Mouse (Mus musculus): Measurements from ENCODE around the gene Cdc42.

Gene Cdc42

DNA sequence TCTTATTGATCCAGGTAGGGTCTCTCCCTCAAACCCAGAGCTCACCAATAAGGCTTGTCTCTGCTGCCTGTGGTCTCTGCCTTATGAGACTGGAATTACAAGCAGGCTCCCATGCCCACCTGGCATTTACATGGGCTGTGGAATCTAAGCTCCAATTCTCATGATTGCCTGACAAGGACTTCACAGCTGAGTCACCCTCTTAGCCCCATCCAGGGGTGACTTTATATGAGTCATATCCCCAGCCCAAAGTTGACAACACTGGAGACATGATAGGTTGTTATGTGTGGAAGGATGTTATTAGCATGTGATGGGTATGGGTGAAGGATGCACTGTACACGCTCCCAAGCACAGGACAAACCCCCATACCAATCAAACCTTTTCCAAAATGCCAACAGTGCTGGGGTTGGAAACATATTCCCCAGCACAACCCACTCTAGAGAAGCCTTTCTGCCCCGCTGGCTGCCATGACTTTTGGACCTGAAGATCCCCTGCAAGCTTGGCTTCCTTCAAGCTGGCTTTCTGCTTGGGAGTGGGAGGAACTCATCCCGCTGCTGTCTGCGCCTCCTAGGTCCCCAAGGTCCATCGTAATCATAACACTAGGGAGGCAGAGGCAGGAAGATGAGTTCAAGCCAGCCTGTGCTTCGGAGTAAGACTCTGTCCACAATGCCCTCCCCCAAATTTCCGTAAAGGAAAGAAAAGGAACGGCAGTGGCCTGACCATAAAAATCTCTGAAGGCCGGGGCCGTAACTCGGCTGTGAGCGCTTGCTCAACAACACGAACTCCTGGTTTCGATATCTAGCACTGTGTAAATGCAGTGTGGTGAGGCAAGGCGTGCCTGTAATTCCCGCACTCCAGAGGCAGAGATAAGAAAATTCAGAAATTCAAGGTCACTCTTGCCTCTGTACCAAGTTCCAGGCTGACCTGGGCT, 14.3 kb upstream of the Cdc42 start:
- DNase-seq, result no peak

DNA sequence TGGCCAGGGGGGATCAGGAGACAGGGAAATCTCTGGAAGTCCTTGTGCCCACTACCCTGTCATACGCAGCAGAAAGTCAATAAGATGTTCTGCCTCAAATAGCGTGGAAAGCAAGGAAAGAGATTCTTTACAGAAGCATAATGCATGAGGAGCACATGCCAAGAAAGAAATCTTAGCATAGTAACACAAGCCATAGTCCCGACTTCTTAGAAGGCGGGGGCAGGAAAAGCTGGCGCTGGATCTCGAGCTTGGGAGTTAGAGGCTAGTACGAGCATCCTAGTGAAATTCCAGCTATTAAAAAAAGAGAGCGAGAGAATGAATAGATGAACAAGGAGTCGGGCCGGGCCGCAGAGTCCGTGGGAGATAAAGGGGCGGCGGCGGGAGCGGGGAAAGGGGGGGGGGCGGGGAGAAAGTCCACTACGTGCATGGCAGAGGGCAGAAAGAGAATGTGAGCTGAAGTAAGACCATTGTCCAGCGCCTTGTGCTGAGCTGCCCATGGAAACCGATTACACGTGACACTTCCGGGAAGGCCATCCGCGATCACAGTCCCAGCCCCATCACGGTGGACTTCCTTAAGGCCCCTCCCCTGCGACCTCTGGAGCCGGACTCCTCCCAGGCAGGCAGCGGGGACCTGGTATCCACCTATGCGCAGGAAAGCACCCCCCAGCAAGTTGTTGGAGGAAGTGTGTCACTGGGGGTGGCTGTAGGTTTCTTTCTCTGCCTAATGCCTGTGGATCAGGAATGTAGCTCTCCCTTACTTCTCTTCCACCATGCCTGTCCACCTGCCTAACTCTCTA, 12.6 kb upstream of the Cdc42 start:
- peak in 1 of 2 experiments; percentile 40 for DNase-seq

DNA sequence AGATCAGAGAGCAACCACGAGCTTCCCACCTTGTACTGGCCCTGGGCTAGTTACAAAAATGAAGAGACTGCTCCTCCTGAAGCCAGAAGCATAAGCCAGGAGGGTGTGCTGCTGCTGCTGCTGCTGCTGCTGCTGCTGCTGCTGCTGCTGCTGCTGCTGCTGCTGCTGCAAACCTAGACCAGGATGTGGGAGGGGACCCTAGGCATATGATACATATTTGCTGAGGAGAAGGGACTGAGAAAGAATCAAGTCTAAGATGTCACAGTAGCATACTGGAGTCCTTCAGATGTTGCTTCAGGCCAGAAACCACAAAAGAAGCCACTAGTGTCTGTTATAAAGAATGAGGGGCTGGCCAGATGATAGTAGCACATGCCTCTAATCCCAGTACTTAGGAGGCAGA, 10.7 kb upstream of the Cdc42 start:
- DNase-seq, result no peak

DNA sequence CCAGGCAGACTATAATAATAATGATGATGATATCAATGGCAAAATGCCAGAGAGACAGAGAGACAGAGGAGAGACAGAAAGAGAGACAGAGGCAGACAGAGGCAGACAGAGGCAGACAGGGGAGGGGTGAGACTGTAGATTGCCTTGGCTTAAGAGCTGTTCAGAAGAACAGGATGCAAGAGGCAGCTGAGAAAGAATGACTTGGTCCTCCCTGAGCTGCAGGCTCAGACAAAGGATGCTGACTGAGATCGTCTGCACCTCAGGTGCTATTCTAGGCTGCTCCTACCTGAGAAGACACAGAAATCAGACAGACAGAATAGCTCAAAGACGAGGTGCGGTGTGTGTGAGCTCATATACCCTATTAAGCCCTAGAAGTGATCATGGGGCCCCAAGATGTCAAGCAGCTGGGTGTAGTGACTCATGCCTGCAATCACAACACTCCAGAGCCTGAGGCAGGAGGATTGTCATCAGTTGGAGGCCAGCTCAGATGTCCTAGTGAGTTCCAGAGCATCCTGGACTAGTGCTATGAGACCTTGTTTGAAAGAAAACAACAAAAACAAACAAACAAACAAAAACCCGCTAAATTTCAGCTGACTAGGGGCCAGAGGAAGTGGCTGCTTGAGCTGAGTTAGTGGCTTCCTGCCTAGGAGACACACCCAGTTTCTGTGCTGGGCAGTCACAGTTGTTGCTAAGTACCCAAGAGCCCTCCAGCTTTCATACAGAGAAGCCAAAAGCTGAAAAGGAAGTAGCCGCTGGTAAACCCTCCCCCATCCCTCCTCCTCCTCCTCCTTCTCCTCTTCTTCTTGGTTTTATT, 10.0 kb upstream of the Cdc42 start:
- no peak for DNase-seq

DNA sequence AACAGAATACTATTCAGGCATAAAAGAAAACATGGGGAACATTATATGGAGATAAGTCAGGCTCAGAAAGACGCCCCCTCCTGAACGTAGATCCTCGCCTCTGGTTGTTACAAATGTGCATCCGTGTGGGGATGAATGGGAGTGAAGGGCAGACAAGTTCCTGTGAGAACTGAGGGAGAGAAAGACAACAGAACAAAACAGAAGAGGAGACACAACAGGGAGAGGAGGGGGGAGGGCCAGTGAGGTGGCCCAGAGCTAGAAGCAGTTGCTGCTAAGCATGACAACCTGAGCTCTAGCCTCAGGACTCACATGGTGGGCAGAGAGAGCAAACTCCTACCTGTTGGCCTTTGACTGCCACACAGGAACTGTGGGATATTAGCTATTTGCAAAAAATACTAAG, 8.6 kb upstream of the Cdc42 start:
- no peak for DNase-seq

DNA sequence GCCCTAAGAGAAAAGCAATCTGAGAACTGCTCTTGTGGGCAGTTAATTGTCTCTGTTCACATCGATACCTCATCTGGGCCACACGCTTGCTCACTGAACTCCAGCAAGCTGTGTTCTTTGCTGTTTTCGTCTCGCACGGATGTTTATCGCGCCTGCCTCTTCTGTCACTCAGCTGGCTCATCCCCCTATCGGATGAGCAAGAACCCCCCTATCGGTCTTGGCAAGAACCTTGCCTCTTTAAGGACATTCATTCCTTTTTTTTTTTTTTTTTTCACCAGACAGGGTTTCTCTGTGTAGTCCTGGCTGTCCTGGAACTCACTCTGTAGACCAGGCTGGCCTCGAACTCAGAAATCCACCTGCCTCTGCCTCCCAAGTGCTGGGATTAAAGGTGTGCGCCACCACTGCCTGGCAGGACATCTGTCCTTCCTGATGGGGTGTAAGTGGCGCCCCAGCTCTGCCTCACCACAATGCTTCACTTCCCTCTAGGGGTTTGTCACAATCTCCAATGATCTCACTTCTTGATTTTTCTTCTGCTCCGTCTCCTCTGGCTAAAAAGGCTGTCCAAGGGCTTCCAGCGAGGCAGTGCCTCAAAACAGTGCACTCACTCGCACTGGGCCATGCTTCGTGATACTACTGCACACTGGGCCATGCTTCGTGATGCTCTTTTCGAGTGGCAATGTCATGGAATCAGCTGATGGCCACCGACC, 8.0 kb upstream of the Cdc42 start:
- DNase-seq, result no peak

DNA sequence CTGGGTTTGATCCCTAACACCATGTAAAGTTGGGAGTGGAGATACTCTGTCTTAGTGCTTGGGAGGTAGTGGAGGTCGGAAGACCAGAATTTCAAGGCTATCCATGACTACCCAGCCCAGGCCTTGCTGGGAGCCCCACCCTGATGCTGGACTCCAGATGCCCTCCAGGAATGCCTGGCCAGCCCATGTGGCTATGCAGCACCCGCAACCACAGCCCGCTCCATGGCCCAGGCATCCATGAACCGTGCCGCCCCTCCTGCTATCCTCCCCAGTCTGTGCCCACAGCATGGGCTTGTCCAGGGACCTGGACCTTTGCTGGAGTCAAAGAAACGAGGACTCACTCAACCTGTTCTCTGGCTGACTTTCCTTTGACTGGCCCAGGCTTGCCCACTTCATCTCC, 7.3 kb upstream of the Cdc42 start:
- no peak for DNase-seq

DNA sequence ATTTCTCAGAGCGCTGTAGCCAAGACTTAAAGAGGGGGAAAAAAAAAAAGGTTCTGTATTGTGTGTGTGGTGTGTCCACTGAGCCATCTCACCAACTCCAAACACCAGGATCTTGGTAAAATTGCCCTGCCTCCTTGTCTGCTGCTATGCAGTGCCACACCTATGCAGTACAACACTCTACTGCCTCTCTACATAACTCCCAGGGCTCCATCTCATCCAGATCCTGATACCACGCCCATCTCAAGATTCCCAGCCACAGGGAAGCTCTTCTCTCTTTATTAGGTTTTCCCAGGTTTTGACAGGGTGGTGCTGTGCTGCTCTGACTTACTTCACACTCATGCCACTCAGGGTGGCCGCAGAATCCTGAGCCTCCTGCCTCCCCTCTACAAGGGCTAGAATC, 3.5 kb upstream of the Cdc42 start:
- DNase-seq, result no peak

DNA sequence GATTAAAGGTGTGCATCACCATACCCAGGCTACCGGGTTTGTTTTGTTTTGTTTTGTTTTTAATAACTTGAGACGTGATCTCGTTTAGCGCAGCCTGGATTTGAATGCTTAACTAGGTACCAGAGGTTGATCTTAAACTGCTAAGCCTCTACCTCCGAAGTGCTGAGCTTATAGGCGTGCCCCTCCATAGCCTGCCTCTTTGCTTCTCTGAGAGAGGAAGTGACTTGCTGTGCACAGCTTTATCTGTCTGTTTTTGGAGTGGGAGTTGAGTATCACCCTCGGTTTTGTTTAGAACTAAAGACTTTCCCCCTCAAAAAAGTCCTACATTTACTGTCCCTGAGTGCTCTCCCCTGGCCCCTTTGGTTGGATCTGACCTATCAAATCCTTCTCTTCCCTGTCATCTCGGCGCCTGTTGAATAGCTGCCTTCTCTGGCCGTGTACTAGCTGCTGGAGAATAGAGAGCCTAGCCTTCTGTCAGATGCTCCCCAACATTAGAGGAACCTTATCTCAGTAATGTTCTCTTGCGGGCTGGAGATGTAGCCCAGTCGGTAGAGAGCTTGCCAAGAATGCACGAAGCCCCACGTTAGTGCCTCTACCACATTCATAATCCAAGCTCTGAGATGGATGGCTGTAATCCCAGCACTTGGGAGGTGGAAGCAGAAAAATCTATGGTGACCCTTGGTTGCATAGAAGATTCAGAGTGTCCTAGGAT, 927 bp upstream of the Cdc42 start:
- DNase-seq, result no peak

DNA sequence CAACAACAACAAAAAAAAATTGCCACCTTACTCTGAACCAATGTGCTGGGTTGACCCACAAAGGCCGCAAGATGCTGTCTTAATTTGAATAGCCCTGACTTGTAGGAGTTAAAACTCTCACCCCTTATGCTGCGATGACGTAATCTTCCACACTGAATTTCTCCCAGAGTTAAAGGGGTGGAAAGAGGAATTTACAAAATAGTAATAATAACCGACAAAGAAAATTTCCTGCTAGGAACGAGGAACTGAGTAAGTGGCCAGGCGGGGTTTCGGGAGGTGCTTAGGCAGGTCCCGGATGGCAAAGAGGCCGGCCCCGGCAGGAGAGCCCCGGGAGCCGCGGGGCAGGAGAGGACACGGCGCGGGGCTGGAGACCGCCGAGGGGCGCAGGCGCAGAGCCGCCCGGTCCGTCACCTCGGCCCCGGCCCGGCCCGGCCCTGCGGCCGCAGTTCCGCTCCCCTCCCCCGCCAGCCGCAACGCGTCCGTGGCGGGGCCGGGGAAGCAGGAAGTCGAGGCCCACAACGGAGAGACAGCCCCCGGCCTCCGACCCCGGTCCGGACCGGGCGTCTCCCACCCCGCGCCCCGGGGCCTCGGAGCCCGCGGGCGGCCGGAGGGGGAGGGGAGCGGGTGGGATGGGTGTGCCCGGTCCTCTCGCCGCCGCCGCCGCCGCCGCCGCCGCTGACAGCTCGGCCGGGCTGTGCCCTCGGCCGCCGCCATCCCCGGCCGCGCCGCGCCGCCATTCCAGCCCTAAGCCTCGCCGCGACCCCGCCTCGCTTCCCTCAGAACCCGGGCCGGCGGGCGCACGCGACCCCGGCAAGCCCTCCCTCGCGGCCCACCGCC, 628 bp downstream of the Cdc42 start:
- peak; percentile 78 to 83 for DNase-seq

DNA sequence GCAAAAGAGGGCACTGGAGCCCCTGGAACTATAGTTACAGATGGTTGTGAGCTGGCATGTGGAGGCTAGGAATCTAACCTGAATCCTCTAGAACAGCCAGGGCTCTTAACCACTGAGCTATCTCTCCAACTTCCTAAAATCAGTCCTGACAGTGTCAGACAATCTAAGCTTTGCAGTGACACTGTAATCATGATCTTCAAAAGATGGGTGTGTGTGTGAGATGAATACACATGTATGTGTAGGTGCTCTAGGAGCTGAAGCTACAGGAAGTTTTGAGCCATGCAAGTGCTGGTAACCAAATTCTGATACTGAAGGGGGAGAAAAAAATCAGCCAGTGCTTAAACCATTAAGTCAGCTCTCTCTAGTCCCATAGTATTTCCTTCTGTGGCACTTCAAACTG, 6.9 kb downstream of the Cdc42 start:
- DNase-seq, result no peak

DNA sequence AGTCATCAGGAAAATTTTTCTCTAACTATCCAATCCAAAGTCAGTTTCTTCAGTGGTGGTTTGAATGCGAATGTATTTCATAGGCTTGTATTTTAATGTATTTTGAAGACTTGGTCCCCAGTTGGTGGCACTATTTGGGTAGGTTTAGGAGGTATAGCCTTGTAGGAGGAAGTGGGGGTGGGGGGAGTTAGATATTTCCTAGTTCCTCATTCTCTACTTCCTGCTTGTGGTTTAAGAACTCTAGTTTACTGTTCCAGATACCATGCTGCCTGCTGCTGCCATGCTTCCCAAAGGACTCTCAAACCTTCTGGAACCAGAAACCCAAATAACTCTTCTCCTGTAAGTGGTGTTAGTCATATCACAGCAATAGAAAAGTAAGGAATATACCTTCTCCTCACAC, 11.7 kb downstream of the Cdc42 start:
- no peak for DNase-seq

DNA sequence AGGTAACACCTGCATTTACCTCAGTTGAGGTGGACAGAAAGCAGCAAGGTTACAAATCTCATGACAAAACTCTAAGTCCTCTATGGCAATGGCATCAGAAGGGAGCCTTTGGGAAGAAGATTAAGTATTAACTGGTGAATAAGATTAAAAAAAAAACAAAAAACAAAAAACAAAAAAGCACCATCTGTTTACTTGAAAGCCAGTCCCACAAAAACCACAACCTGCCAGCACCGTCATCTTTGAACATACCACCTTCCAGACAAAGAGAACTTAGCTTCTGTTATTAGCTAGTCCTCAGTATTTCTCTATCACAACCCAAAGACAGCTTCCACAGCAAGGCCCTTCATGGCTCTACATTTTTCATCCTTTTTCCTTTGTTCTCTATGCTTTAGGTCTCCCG, 12.4 kb downstream of the Cdc42 start:
- DNase-seq, result no peak

DNA sequence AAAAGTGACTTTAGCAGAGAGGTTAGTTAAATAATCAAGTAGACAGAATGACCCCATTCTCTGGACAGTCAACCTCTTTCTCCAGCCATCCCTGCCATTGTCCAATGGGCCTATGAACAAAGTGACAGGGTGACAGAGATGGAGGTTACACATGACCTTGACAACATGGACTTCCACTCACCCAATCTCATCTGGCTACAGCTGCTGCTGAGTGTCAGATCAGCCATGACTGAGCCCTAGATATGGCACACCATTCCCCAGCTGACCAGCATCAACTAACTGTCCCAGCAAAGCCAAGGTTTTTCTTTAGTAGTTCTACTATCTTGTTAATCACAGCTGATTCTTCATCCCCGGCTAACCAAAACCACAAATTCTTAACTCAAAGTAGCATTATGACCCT, 14.7 kb downstream of the Cdc42 start:
- DNase-seq, result no peak

DNA sequence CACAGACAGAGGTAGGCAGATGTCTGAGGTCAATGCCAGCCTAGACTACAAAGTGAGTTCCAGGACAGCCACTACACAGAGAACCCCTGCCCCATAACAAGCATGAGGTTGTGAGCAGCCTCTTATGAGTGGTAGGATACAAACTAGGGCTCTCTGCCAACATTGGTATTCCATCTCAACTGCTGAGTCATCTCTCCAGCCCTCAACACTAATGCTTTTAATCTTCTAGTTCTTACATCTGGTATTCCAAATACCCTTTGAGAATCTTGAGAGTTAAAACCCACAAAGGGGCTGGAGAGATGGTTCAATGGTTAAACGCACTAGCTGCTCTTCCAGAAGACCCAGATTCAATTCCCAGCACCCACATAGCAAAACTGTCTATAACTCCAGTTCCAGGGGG, 18.1 kb downstream of the Cdc42 start:
- no peak for DNase-seq

DNA sequence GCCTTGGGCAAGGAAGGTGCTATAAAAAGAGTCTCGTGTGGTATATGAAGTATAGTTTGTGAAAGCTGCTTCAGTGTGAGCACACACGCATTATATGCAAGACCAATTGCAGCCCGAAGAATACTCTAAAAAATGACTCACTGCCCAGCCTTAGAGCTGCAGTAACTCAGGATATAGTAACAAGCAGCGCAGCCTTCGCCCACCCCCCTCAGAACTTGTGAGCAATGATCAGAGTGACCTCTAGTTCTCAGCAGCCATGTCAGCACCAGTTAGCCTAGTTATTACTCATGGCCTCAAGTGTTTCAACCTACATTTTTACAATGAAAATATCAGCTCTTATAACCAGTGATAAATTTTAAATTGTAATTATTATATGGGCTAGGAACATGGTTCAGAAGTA, 21.1 kb downstream of the Cdc42 start:
- no peak for DNase-seq

DNA sequence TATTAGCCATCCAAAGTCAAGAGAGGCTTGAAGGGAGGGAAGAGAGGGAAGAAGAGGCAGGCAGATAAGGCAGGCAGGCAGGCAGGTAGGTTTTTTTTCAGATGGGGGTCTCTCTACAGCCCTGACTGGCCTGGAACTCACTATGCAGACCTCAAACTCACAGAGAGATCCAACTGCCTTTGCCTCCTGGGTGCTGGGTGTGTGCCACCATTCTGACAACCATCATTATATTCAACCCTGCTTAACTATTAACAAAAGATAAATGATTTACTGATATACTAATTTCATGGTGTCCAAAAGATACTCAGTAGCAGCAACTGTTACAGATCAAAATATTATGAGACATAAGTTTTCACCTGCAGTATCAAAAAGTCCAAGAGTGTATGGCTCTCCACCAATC, 25.5 kb downstream of the Cdc42 start:
- DNase-seq, result no peak

DNA sequence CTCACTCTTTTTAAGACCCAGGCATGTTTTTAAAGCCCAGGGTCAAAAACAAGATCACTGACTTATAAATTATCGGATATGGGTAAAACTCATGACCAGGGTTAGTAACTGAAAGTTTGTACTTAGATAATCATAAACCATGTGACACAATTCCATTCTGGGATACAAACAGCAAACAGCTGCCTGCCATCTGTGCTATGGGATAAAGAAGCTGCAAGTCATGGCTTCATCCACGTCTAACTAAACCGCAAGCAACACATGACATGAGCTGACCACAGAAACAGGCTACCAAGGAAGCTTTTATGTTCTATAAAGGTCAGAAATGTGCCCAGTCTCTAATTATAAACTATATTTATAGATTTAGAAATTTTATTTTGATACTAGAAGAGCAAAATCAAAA, 31.0 kb downstream of the Cdc42 start:
- no peak for DNase-seq

DNA sequence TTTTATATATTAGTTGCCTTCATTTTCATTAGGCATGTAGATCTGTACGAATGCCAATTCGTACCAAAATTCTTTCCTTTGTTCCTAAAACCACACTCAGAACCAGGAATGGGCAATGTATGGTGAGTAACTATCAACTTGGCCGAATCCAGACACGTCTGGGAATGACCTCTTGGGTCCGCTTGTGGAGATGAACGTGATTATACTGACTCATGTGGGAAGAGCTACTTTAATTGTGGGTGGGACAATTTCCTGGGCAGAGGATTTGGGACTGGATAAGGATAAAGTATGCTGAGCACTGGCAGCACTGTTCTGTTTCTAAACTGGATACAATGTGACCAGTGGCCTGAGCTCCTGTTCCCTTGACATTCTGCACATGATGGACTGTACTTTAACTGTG, 32.6 kb downstream of the Cdc42 start:
- DNase-seq, result no peak

DNA sequence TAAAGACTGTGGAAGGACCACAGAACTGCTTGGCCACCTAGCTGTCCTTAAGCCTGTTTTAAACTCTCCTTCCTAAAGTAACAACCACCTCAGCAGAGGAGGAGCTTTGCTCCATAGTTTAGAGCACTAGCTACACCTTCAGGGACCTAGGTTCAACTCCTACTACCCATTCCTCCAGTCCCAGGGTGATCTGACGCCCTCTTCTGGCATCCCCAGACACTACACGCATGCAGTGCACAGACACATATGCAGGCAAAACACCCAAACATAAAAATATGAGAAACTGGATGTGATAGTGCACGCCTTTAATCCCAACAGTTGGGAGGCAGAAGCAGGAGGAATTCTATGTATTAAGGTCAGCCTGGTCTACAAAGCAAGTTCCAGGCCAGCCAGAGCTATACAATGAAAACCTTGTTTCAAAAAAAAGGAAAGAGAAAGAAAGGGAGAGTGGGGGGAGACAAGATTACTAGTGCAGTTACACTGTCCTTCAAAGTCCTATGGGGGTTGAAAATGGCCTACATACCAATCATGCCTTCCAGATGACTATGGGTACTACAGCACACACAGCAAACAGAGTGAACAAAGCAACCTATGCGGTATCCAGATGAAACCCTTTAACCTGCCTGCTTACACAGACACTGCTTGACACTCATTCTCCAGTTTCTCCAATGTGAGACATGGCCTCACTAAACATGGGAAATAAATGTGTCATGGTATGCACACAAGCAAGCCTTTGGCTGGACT, 41.3 kb downstream of the Cdc42 start:
- no peak for DNase-seq

Data from cerebellum, postnatal 14 days (tissue).